Mouse (Mus musculus): ENCODE results near the gene Mcf2l. TPM values are rescaled to one million over a fixed set of nuclear protein-coding genes. Genes with fewer than 3 reads are reported as not detected.

The Mcf2l gene
- polyA plus RNA-seq, 1 experiment from 2014 or later, result 9.0 TPM

DNA sequence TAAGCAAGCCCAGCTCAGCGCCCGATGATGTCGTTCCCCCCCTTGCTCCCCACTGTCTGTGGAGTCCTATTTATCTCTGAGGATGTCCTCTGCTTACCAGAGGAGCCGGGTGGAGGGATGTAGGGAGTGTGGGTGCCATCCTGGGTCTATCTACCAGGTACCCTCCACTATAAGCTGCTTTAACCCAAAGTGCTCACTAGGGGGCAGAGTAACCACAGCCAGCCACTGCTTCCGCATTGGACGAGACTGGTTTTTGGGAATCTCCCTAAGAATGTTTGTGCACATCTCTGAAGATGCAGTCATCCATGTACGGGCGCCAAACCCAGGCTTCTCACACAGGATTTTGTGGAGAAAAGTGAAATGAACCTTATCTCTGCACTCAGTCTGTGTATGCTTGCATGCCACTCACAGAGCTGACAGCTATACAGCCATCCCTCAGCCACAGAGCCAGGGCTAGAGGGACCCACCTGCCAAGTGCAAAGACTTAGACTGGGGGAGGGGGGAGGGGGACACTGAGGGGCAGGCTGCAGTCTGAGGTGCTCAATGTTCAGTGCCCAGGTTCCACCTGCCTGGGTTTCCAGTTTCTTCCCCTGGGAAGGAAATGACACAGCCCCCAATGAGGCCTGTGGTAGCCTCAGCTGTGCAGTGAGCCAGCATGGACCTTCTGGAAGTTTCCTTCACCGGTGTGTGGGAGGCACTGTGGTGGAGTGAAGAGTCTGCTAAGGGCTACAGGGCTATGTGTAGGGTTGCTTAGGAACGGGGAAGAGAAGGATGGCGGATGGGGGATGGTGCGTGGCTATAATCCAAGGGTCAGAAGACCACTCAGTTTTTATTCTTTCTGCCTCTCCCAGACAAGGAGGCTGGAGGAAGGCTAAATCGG lies 23.1 kb downstream of the Mcf2l start:
- 49% methylated on average over 13 of the region's 13 CpGs for WGBS
- no peaks in the 10 kb centered on the region for H3K36me3 ChIP-seq
- no peak overlapping the region for H3K4me2 ChIP-seq
- H3K27me3 ChIP-seq, result 0 out of 2 replicates have a peak, but pooled peaks cover 5% of the 10 kb centered on the region
- no peak for ATAC-seq (replicated peaks; ENCODE audit: insufficient number of reproducible peaks, insufficient read depth, low FRiP score, low read depth)
- no peaks in the 10 kb centered on the region for H3K9me3 ChIP-seq (replicated peaks)
- peaks cover 11% of the 10 kb centered on the region; the same call in 1 of the 2 replicates for H3K4me1 ChIP-seq (replicated peaks)
- no peak overlapping the region for H3K27ac ChIP-seq
- H3K4me3 ChIP-seq, result no peak overlapping the region
- no peak overlapping the region for H3K9ac ChIP-seq

GRCm38 (mm10) chr8:12897815-12898214 lies 24.2 kb downstream of the Mcf2l start:
- Histone ChIP-seq H3K4me3 (no peak overlapping the region), H3K4me2 (no peak overlapping the region), H3K27me3 (0 out of 2 replicates have a peak, but pooled peaks cover 7% of the 10 kb centered on the region), H3K4me1 (replicated peaks) (peaks cover 11% of the 10 kb centered on the region; the same call in 1 of the 2 replicates), H3K9ac (no peak overlapping the region), H3K27ac (no peak overlapping the region), H3K36me3 (no peaks in the 10 kb centered on the region), H3K9me3 (replicated peaks) (no peaks in the 10 kb centered on the region)
- ATAC-seq (replicated peaks; ENCODE audit: insufficient number of reproducible peaks, insufficient read depth, low FRiP score, low read depth), result no peak
- 37% methylated on average over 9 of the region's 9 CpGs for WGBS

GRCm38 (mm10) chr8:12903790-12904415 lies 30.3 kb downstream of the Mcf2l start:
- H3K36me3 ChIP-seq, result no peaks in the 10 kb centered on the region
- no peak overlapping the region for H3K4me2 ChIP-seq
- H3K4me3 ChIP-seq, result no peak overlapping the region
- H3K9me3 ChIP-seq (replicated peaks), result no peaks in the 10 kb centered on the region
- WGBS, result 74% methylated on average over 13 of the region's 13 CpGs
- peak overlapping the region; percentile 27 for H3K27ac ChIP-seq
- peaks cover 5% of the 10 kb centered on the region for H3K4me1 ChIP-seq (replicated peaks)
- no peak overlapping the region for H3K9ac ChIP-seq
- 0 out of 2 replicates have a peak, but pooled peaks cover 11% of the 10 kb centered on the region for H3K27me3 ChIP-seq
- no peak; the same call in 1 of the 2 replicates for ATAC-seq (replicated peaks; ENCODE audit: insufficient number of reproducible peaks, insufficient read depth, low FRiP score, low read depth)

DNA sequence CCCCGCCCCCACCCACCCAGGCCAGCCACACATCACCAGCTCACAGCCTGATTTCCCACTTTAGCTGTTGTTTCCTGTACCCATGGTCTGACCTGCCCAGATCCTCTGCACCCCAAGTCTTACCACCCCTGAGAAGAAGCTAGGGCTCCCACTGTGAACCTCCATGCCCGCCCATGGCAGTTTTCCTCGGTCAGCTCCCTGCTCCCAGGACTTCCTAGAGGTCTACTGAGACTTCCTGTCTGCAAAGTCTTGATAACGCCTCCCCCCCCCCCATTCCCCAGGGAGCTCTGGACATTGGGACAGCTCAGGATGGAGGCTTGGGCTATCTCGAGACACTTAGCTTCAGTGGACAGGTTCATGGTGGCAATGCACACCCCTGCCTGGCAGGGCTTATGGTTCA lies 31.5 kb downstream of the Mcf2l start:
- WGBS, result 56% methylated on average over 5 of the region's 5 CpGs
- Histone ChIP-seq H3K4me2 (no peak overlapping the region), H3K27me3 (0 out of 2 replicates have a peak, but pooled peaks cover 11% of the 10 kb centered on the region), H3K36me3 (no peaks in the 10 kb centered on the region), H3K4me3 (no peak overlapping the region), H3K27ac (peak overlapping the region; percentile 27), H3K4me1 (replicated peaks) (peaks cover 5% of the 10 kb centered on the region), H3K9ac (no peak overlapping the region), H3K9me3 (replicated peaks) (no peaks in the 10 kb centered on the region)
- peak; percentile 18; the same call in 1 of the 2 replicates for ATAC-seq (replicated peaks; ENCODE audit: insufficient number of reproducible peaks, insufficient read depth, low FRiP score, low read depth)

DNA sequence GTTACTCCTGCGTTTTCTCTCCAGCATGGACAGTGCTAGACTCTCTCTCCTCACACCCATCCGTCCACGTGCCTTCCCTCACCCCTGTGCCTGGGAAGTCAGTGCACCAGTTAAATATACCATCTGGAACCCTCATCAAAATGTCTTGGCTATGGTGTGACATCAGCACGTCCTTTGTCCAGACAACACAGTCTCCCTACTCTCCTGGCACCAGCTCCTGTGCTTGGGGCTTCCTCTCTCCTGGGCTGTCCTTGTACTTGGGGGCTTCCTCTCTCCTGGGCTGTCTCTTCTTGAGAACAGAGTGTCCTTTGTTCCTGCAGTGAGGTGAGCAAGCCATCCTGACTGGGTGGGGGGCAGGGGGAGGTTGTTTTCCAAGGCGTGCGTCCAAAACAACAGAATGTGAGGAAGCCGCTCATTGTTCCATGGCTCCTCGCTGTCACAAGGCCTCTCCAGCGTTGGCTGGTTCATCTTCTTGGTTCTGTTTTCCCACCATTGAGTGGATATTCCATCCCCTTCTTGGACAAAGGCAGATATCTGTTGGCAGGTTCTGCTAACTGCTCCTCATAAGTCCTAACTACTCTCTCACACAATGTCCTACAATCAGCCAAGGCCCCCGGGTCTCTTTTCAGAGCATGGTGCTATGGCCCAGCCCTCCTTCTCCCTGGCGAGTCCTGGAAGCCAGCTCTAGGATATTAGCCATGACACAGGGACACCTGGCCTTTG lies 32.2 kb downstream of the Mcf2l start:
- Histone ChIP-seq H3K4me1 (replicated peaks) (peaks cover 5% of the 10 kb centered on the region), H3K4me2 (no peak overlapping the region), H3K36me3 (no peaks in the 10 kb centered on the region), H3K4me3 (no peak overlapping the region), H3K27me3 (0 out of 2 replicates have a peak, but pooled peaks cover 11% of the 10 kb centered on the region), H3K27ac (peak overlapping the region; percentile 64), H3K9me3 (replicated peaks) (no peaks in the 10 kb centered on the region), H3K9ac (no peak overlapping the region)
- WGBS, result 65% methylated on average over 11 of the region's 11 CpGs
- peak; percentile 61; the same call in 1 of the 2 replicates for ATAC-seq (replicated peaks; ENCODE audit: insufficient number of reproducible peaks, insufficient read depth, low FRiP score, low read depth)

GRCm38 (mm10) chr8:12906597-12906996 lies 33.0 kb downstream of the Mcf2l start:
- no peak for ATAC-seq (replicated peaks; ENCODE audit: insufficient number of reproducible peaks, insufficient read depth, low FRiP score, low read depth)
- Histone ChIP-seq H3K36me3 (no peaks in the 10 kb centered on the region), H3K4me2 (no peak overlapping the region), H3K4me1 (replicated peaks) (peaks cover 5% of the 10 kb centered on the region), H3K27me3 (0 out of 2 replicates have a peak, but pooled peaks cover 11% of the 10 kb centered on the region), H3K4me3 (no peak overlapping the region), H3K9ac (no peak overlapping the region), H3K9me3 (replicated peaks) (no peaks in the 10 kb centered on the region), H3K27ac (peak overlapping the region; percentile 64)
- WGBS, result 81% methylated on average over 5 of the region's 5 CpGs

DNA sequence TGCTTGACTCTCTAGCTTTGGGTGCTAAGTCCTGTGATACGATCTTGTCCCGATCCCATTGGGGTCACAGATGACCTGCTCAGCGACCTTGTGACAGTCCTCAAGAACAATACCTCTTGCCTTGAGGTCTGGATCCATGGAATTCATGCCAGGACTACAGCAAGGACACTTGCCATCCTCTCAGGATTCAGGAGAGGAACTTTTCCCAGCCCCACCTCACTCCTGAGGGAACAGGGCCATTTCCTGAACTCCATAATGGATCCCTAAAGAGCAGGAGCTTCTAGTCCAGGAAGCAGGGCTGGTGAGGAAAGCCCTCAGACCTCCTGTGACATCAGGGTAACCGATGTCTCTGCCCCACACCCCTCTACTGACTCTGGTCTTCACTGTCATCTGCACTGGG lies 34.1 kb downstream of the Mcf2l start:
- no peak for ATAC-seq (replicated peaks; ENCODE audit: insufficient number of reproducible peaks, insufficient read depth, low FRiP score, low read depth)
- Histone ChIP-seq H3K4me1 (replicated peaks) (peaks cover 5% of the 10 kb centered on the region), H3K36me3 (no peaks in the 10 kb centered on the region), H3K9me3 (replicated peaks) (no peaks in the 10 kb centered on the region), H3K4me2 (no peak overlapping the region), H3K9ac (no peak overlapping the region), H3K27me3 (0 out of 2 replicates have a peak, but pooled peaks cover 5% of the 10 kb centered on the region), H3K4me3 (no peak overlapping the region), H3K27ac (no peak overlapping the region)
- 64% methylated on average over 4 of the region's 4 CpGs for WGBS

DNA sequence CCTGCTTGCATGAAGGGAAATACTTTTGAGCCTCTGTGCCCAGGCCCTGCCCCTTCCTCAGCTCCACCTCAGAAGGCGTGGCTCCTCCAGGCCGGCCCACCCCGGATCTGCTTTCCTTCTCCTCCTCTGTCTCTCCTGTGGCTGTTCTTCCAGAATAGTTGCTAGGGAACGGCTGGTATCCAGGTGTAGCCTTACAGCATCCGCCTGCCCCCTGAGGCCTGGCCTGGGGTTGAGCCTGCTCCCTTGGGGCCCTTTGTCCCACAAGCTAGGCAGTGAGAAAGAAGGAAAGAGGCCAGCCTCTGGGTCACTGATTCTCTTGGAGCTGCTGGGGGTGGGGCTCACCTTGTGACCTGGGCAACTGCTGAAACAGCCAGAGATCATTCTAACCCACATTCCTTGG lies 38.4 kb downstream of the Mcf2l start:
- Histone ChIP-seq H3K4me3 (no peak overlapping the region), H3K4me2 (no peak overlapping the region), H3K4me1 (replicated peaks) (peaks cover 18% of the 10 kb centered on the region), H3K27me3 (peaks cover 14% of the 10 kb centered on the region), H3K27ac (no peak overlapping the region), H3K36me3 (no peaks in the 10 kb centered on the region), H3K9ac (no peak overlapping the region), H3K9me3 (replicated peaks) (no peaks in the 10 kb centered on the region)
- WGBS, result 45% methylated on average over 5 of the region's 5 CpGs
- ATAC-seq (replicated peaks; ENCODE audit: insufficient number of reproducible peaks, insufficient read depth, low FRiP score, low read depth), result no peak

GRCm38 (mm10) chr8:12915187-12916006 lies 41.8 kb downstream of the Mcf2l start:
- Histone ChIP-seq H3K9ac (peak overlapping the region; percentile 33), H3K4me2 (peak overlapping the region; percentile 95), H3K27ac (no peak overlapping the region), H3K27me3 (peaks cover 18% of the 10 kb centered on the region), H3K4me3 (peak overlapping the region; percentile 58), H3K9me3 (replicated peaks) (no peaks in the 10 kb centered on the region), H3K4me1 (replicated peaks) (peaks cover 13% of the 10 kb centered on the region), H3K36me3 (no peaks in the 10 kb centered on the region)
- peak; percentile 50; the same call in 1 of the 2 replicates for ATAC-seq (replicated peaks; ENCODE audit: insufficient number of reproducible peaks, insufficient read depth, low FRiP score, low read depth)
- 11% methylated on average over 42 of the region's 42 CpGs for WGBS

DNA sequence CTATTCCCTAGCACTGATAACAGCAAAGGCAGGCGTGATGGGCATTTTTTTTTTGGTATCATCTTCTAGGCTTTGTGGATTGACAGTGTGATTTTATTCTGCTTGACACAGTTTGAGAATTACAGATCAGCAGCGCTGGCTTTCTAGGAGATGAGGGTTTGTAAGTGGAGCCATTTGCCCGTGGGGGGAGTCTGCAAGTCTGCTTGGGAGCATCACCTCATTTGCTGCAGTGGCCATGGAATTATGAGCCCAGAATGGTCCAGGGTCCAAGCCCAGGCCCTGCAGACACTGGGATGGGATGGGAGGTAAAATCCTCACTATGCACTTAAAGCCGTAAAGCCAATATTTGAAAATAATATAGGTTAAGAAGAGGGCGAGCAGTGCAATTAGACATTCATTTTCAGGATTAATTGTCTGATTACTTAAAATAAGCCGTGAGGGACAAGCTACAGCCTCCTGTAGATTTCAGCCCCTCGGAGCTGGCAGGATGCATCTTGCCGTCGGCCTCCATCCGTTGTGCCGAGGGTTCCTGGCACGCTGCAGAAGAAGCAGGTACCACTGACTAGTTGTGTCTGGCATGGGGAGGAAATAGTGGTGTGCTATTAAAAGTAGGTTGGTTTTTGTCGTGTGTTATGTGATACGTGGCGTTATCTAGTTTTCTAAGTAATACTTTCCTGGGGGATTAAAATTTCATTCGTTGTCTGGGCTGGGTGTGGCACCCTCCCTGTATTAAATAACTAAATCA lies 42.7 kb downstream of the Mcf2l start:
- Histone ChIP-seq H3K4me2 (peak overlapping the region; percentile 95), H3K4me1 (replicated peaks) (peaks cover 13% of the 10 kb centered on the region), H3K9me3 (replicated peaks) (no peaks in the 10 kb centered on the region), H3K27ac (no peak overlapping the region), H3K4me3 (peak overlapping the region; percentile 58), H3K27me3 (peaks cover 18% of the 10 kb centered on the region), H3K36me3 (no peaks in the 10 kb centered on the region), H3K9ac (no peak overlapping the region; the same call in 1 of the 2 replicates)
- no peak for ATAC-seq (replicated peaks; ENCODE audit: insufficient number of reproducible peaks, insufficient read depth, low FRiP score, low read depth)
- WGBS, result 71% methylated on average over 16 of the region's 16 CpGs
